Mouse (Mus musculus) hindbrain, embryonic 11.5 days (tissue): ENCODE measurements around the gene Reck. TPM values are rescaled to one million over a fixed set of nuclear protein-coding genes. Genes with fewer than 3 reads are reported as not detected.
A peak's percentile ranks its signal among the peaks of the same experiment; 100 is the strongest.

ENCODE experiments used
- ATAC-seq: fragments of 200-750 bp; cut with Nextera tagmentation; 2 replicates; pipeline ENCODE4 v1.8.0; 2017; ENCODE audit warnings: mild to moderate bottlenecking, moderate TSS enrichment, moderate library complexity; ENCODE audit not compliant: low FRiP score
- DNase-seq: peaks from one replicate; pipeline ENCODE4 v3.0.0-alpha.2; 2015; ENCODE audit warnings: low spot score
- H3K27ac ChIP-seq: fragments of 300-500 bp; sonication (generic); 2 replicates; pipeline ENCODE4 v1.5.1; 2014; ENCODE audit warnings: mild to moderate bottlenecking, low read depth, low read length
- H3K27me3 ChIP-seq: fragments of 300-500 bp; sonication (generic); 2 replicates; pipeline ENCODE4 v1.6.1; 2014; ENCODE audit warnings: mild to moderate bottlenecking, low read length, moderate library complexity, mixed read lengths; ENCODE audit not compliant: control insufficient read depth, insufficient read depth
- H3K36me3 ChIP-seq: fragments of 300-500 bp; sonication (generic); 2 replicates; pipeline ENCODE4 v1.6.1; 2014; ENCODE audit warnings: mild to moderate bottlenecking, low read length, moderate library complexity, mixed read lengths; ENCODE audit not compliant: control insufficient read depth, insufficient read depth
- H3K4me1 ChIP-seq: fragments of 300-500 bp; sonication (generic); replicated peaks from 2 replicates; pipeline ENCODE4 v1.6.1; 2014; ENCODE audit warnings: low read length, mixed read lengths; ENCODE audit not compliant: control insufficient read depth, insufficient read depth
- H3K4me2 ChIP-seq: fragments of 300-500 bp; sonication (generic); replicated peaks from 2 replicates; pipeline ENCODE4 v1.6.1; 2014; ENCODE audit warnings: mild to moderate bottlenecking, low read depth, low read length
- H3K4me3 ChIP-seq: fragments of 300-500 bp; sonication (generic); 2 replicates; pipeline ENCODE4 v1.5.1; 2014; ENCODE audit warnings: low read depth, low read length
- H3K9ac ChIP-seq: fragments of 300-500 bp; sonication (generic); 2 replicates; pipeline ENCODE4 v1.6.1; 2014; ENCODE audit warnings: low read depth, low read length
- H3K9me3 ChIP-seq: fragments of 300-500 bp; sonication (generic); 2 replicates; pipeline ENCODE4 v1.6.1; 2016; ENCODE audit warnings: low read length; ENCODE audit not compliant: control insufficient read depth
- WGBS: fragments of 180-500 bp; shearing (Covaris S2); extraction: QIAGEN DNeasy Blood & Tissue Kit; methylation state at CpG from one replicate; pipeline ENCODE4 v1.1.7; 2014; 5-methylcytosine and 5-hydroxymethylcytosine counted together
- polyA plus RNA-seq: library from polyadenylated mRNA; unstranded; fragments of >200 nt; fragmentation: Nextera tagmentation; extraction: Ambion mirVana; gene quantifications from 2 replicates; pipeline ENCODE4 v1.2.1, GENCODE M21; 2014

Gene Reck
- polyA plus RNA-seq, 1 experiment from 2014 or later, result 15.0 TPM

- H3K4me2 ChIP-seq, result peak within 1 kb of the TSS; percentile 88
- peak within 1 kb of the TSS; percentile 81 for H3K9ac ChIP-seq
- WGBS, result under 1% methylated on average over 32 of the region's 45 CpGs
- peaks cover 3% of the 10 kb centered on the region for H3K27me3 ChIP-seq
- no peaks in the 10 kb centered on the region for H3K9me3 ChIP-seq
- peaks cover 4% of the 10 kb centered on the region; the same call in 1 of the 2 replicates for H3K4me1 ChIP-seq
- no peaks in the 10 kb centered on the region for H3K36me3 ChIP-seq
- ATAC-seq (peak; percentile 89), DNase-seq (peak; percentile 95)
- H3K27ac ChIP-seq, result peak within 1 kb of the TSS; percentile 74
- peak within 1 kb of the TSS; percentile 71 for H3K4me3 ChIP-seq
Measured at GRCm38 (mm10) chr4:43957292-43957845, 82.0 kb downstream of the Reck start, which contains the start of gene Glipr2. TSS of gene Glipr2 (plus strand) at chr4:43957401.

- peak overlapping the region; percentile 74 for H3K27ac ChIP-seq
- peaks cover 4% of the 10 kb centered on the region; the same call in 1 of the 2 replicates for H3K4me1 ChIP-seq
- H3K9me3 ChIP-seq, result no peaks in the 10 kb centered on the region
- WGBS, result 0% methylated on average over 26 of the region's 26 CpGs
- peak; percentile 87 for ATAC-seq
- H3K4me2 ChIP-seq, result peak overlapping the region; percentile 88
- peak; percentile 86 for DNase-seq
- peaks cover 3% of the 10 kb centered on the region for H3K27me3 ChIP-seq
- H3K9ac ChIP-seq, result peak overlapping the region; percentile 81
- peak overlapping the region; percentile 71 for H3K4me3 ChIP-seq
- no peaks in the 10 kb centered on the region for H3K36me3 ChIP-seq
Measured at GRCm38 (mm10) chr4:43957846-43958461, 82.6 kb downstream of the Reck start.

- peak overlapping the region; percentile 12; the same call in 1 of the 2 replicates for H3K4me2 ChIP-seq
- H3K4me3 ChIP-seq, result no peak overlapping the region
- peaks cover 3% of the 10 kb centered on the region for H3K27me3 ChIP-seq
- 72% methylated on average over 9 of the region's 9 CpGs for WGBS
- ATAC-seq (no peak), DNase-seq (no peak)
- no peaks in the 10 kb centered on the region for H3K9me3 ChIP-seq
- H3K4me1 ChIP-seq, result peaks cover 4% of the 10 kb centered on the region; the same call in 1 of the 2 replicates
- no peaks in the 10 kb centered on the region for H3K36me3 ChIP-seq
- no peak overlapping the region for H3K9ac ChIP-seq
- no peak overlapping the region for H3K27ac ChIP-seq
Measured at GRCm38 (mm10) chr4:43959523-43960179, 84.3 kb downstream of the Reck start.

GRCm38 (mm10) chr4:43960207-43960606, 84.9 kb downstream of the Reck start:
- no peaks in the 10 kb centered on the region for H3K9me3 ChIP-seq
- H3K27me3 ChIP-seq, result peaks cover 3% of the 10 kb centered on the region
- no peak overlapping the region for H3K9ac ChIP-seq
- H3K4me1 ChIP-seq, result peaks cover 4% of the 10 kb centered on the region; the same call in 1 of the 2 replicates
- no peak for ATAC-seq
- DNase-seq, result no peak
- no peak overlapping the region for H3K27ac ChIP-seq
- no peak overlapping the region for H3K4me2 ChIP-seq
- no peak overlapping the region for H3K4me3 ChIP-seq
- no peaks in the 10 kb centered on the region for H3K36me3 ChIP-seq
- WGBS, result 89% methylated on average over 6 of the region's 6 CpGs

- H3K27me3 ChIP-seq, result no peaks in the 10 kb centered on the region; the same call in 1 of the 2 replicates
Measured at GRCm38 (mm10) chr4:43964326-43964833, 89.0 kb downstream of the Reck start.

GRCm38 (mm10) chr4:43964951-43965684, 89.8 kb downstream of the Reck start:
- Histone ChIP-seq H3K9ac (no peak overlapping the region), H3K36me3 (no peaks in the 10 kb centered on the region), H3K27me3 (no peaks in the 10 kb centered on the region), H3K4me3 (no peak overlapping the region), H3K9me3 (no peaks in the 10 kb centered on the region), H3K4me2 (no peak overlapping the region), H3K27ac (no peak overlapping the region), H3K4me1 (peaks cover 7% of the 10 kb centered on the region)
- 70% methylated on average over 4 of the region's 4 CpGs for WGBS
- DNase-seq (no peak), ATAC-seq (no peak)

More at GRCm38 (mm10) chr4:43964326-43964833, 89.0 kb downstream of the Reck start:
- Histone ChIP-seq H3K9me3 (no peaks in the 10 kb centered on the region), H3K9ac (no peak overlapping the region), H3K4me1 (peaks cover 6% of the 10 kb centered on the region), H3K4me2 (no peak overlapping the region), H3K36me3 (no peaks in the 10 kb centered on the region), H3K4me3 (no peak overlapping the region), H3K27ac (no peak overlapping the region)
- ATAC-seq (no peak), DNase-seq (no peak)
- 48% methylated on average over 2 of the region's 2 CpGs for WGBS

GRCm38 (mm10) chr4:43965856-43966535, 90.7 kb downstream of the Reck start:
- Histone ChIP-seq H3K27me3 (no peaks in the 10 kb centered on the region), H3K4me1 (peaks cover 7% of the 10 kb centered on the region), H3K27ac (no peak overlapping the region), H3K36me3 (no peaks in the 10 kb centered on the region), H3K9ac (no peak overlapping the region), H3K4me2 (no peak overlapping the region), H3K4me3 (no peak overlapping the region), H3K9me3 (no peaks in the 10 kb centered on the region)
- DNase-seq, result no peak
- ATAC-seq, result no peak
- 85% methylated on average over 7 of the region's 7 CpGs for WGBS

GRCm38 (mm10) chr4:43968650-43969049, 93.3 kb downstream of the Reck start:
- Histone ChIP-seq H3K4me1 (peaks cover 12% of the 10 kb centered on the region), H3K9me3 (no peaks in the 10 kb centered on the region), H3K36me3 (no peaks in the 10 kb centered on the region), H3K4me3 (no peak overlapping the region), H3K27me3 (no peaks in the 10 kb centered on the region), H3K9ac (no peak overlapping the region), H3K27ac (no peak overlapping the region), H3K4me2 (no peak overlapping the region)
- DNase-seq, result no peak
- WGBS, result 40% methylated on average over 13 of the region's 13 CpGs
- ATAC-seq, result no peak
